Mouse (Mus musculus): ENCODE measurements around the gene Gm28038.

GRCm38 (mm10) chr2:30253809-30254208, 27.0 kb upstream of the Gm28038 start:
- no peak for TF ChIP-seq CTCF (IDR thresholded peaks at IDR 0.05; ENCODE audit: low read depth)
- TF ChIP-seq EP300 (optimal IDR thresholded peaks at IDR 0.05), result no peak
